Mouse (Mus musculus) stomach, embryonic 16.5 days (tissue): ENCODE measurements around the gene Crybb3. TPM values are rescaled to one million over a fixed set of nuclear protein-coding genes. Genes with fewer than 3 reads are reported as not detected.

Experiments
- ATAC-seq: fragments of 200-750 bp; cut with Nextera tagmentation; 2 replicates; pipeline ENCODE4 v1.8.0; 2017; ENCODE audit warnings: moderate number of reproducible peaks, moderate TSS enrichment; ENCODE audit not compliant: insufficient read depth, low FRiP score
- H3K27ac ChIP-seq: fragments of 300-500 bp; sonication (generic); 2 replicates; pipeline ENCODE4 v1.5.1; 2014; ENCODE audit warnings: low read length
- H3K27me3 ChIP-seq: fragments of 300-500 bp; sonication (generic); 2 replicates; pipeline ENCODE4 v1.6.1; 2014; ENCODE audit warnings: low read length, control low read depth, mixed read lengths; ENCODE audit not compliant: control insufficient read depth, insufficient read depth
- H3K36me3 ChIP-seq: fragments of 300-500 bp; sonication (generic); 2 replicates; pipeline ENCODE4 v1.6.1; 2014; ENCODE audit warnings: low read length; ENCODE audit not compliant: control insufficient read depth, insufficient read depth
- H3K4me1 ChIP-seq: fragments of 300-500 bp; sonication (generic); 2 replicates; pipeline ENCODE4 v1.6.1; 2014; ENCODE audit warnings: low read length, control low read depth, mixed read lengths; ENCODE audit not compliant: control insufficient read depth, insufficient read depth
- H3K4me2 ChIP-seq: fragments of 300-500 bp; sonication (generic); 2 replicates; pipeline ENCODE4 v1.6.1; 2014; ENCODE audit warnings: low read depth, low read length, mixed read lengths
- H3K4me3 ChIP-seq: fragments of 300-500 bp; sonication (generic); replicated peaks from 2 replicates; pipeline ENCODE4 v1.5.1; 2014; ENCODE audit warnings: mild to moderate bottlenecking, low read length
- H3K9ac ChIP-seq: fragments of 300-500 bp; sonication (generic); 2 replicates; pipeline ENCODE4 v1.6.1; 2014; ENCODE audit warnings: low read length
- H3K9me3 ChIP-seq: fragments of 300-500 bp; sonication (generic); replicated peaks from 2 replicates; pipeline ENCODE4 v1.6.1; 2016; ENCODE audit warnings: low read length, control low read depth; ENCODE audit not compliant: control insufficient read depth
- WGBS: fragments of 180-500 bp; shearing (Covaris S2); extraction: QIAGEN DNeasy Blood & Tissue Kit; methylation state at CpG from one replicate; pipeline ENCODE4 v1.1.7; 2014; 5-methylcytosine and 5-hydroxymethylcytosine counted together
- polyA plus RNA-seq: library from polyadenylated mRNA; unstranded; fragments of >200 nt; fragmentation: Nextera tagmentation; extraction: Ambion mirVana; gene quantifications from 2 replicates; pipeline ENCODE4 v1.2.1, GENCODE M21; 2015

Gene Crybb3
- polyA plus RNA-seq, 1 experiment from 2014 or later, result 1.2 TPM

GRCm38 (mm10) chr5:113030082-113030481, 51.3 kb downstream of the Crybb3 start:
- WGBS, result 56% methylated on average over 3 of the region's 3 CpGs
- H3K4me1 ChIP-seq, result peaks cover 7% of the 10 kb centered on the region; the same call in 1 of the 2 replicates
- no peak overlapping the region for H3K27ac ChIP-seq
- no peaks in the 10 kb centered on the region for H3K9me3 ChIP-seq
- no peak overlapping the region for H3K4me2 ChIP-seq
- ATAC-seq, result no peak
- no peaks in the 10 kb centered on the region for H3K27me3 ChIP-seq
- no peaks in the 10 kb centered on the region for H3K36me3 ChIP-seq
- no peak overlapping the region for H3K4me3 ChIP-seq
- no peak overlapping the region for H3K9ac ChIP-seq

- H3K27me3 ChIP-seq, result no peaks in the 10 kb centered on the region
- no peak for ATAC-seq
- peaks cover 16% of the 10 kb centered on the region for H3K4me1 ChIP-seq
- H3K9ac ChIP-seq, result no peak overlapping the region
- no peaks in the 10 kb centered on the region for H3K36me3 ChIP-seq
- no peaks in the 10 kb centered on the region for H3K9me3 ChIP-seq
- H3K27ac ChIP-seq, result no peak overlapping the region
- 51% methylated on average over 5 of the region's 5 CpGs for WGBS
- H3K4me3 ChIP-seq, result no peak overlapping the region
- H3K4me2 ChIP-seq, result no peak overlapping the region
Observed at GRCm38 (mm10) chr5:113026706-113027105, 54.7 kb downstream of the Crybb3 start.

Other genes with a start within 250 kb of the Crybb3 start
- gene Myo18b, start 185.2 kb downstream of the Crybb3 start, polyA plus RNA-seq, result 0.42 and 2.1 TPM in 2 replicates
- gene Grk3, start 65.8 kb downstream of the Crybb3 start, polyA plus RNA-seq, result 14.9 and 15.8 TPM in 2 replicates
- gene Crybb2, start 11.5 kb downstream of the Crybb3 start, polyA plus RNA-seq, result not detected in 2 replicates
- 14.9 TPM in 2 replicates for gene 2900026A02Rik, start 139.7 kb upstream of the Crybb3 start, polyA plus RNA-seq
- 1.3 and 1.5 TPM in 2 replicates for gene Tmem211, start 145.3 kb upstream of the Crybb3 start, polyA plus RNA-seq
- 7.1 and 7.4 TPM in 2 replicates for gene Sgsm1, start 229.2 kb upstream of the Crybb3 start, polyA plus RNA-seq